Mouse (Mus musculus): ENCODE data around the gene Nbl1.

Gene Nbl1

DNA sequence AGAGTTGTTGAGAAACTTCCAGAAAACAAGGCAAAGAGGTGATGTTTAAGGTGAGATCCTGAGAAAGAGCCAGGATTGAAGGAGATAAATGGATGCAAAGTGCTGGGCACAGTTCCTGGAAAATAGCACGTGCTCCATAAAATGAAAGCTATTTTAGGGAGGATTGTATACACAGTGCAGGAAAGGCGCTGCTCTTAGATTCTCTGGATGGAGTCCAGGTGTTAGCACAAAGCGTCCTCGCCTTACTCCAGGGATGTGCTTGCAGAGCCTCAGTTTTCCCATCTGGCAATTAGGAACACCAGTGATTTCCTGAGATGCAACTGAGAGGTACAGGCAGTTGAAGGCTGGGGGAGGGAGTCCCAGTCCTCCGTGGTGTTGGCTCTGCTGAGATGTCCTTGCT is 3.4 kb upstream of the Nbl1 start:
- no peak for DNase-seq

DNA sequence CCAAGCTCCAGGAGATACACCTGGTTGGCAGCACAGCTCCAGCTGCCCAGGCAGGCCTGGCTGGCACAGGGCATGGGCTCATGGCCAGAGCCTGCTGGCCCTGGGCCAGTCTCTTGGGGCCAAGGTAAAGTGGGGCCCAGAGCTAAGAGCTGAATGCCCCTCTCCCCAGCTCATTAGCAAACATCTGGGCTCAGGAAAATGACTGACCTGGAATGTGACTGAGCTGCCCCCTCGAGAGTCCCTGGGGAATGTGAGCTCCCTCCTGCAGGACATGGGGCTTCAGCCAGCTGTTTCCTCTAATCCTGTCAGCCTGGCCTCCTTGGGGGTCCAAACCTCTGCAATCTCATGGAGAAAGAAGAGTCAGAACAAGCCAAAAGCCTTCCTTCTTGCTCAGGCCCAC is 2.6 kb upstream of the Nbl1 start:
- DNase-seq: no peak

DNA sequence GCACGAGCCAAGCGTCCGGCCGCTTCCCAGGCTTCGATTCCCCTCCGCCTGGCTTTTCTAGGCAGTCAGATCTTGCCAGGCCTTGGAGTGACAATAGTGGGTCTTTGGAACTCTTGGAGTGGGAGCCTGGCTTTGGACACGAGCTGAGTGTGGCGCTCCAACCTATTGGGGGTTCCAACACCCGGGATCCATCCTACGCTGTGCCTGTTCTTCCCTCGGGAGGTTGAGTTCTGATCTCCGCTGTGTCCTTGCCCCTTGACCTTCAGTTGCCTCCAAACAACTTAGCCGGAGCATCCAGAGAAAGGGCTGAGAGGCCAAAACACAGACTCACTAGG is 370 bp upstream of the Nbl1 start:
- no peak for DNase-seq

DNA sequence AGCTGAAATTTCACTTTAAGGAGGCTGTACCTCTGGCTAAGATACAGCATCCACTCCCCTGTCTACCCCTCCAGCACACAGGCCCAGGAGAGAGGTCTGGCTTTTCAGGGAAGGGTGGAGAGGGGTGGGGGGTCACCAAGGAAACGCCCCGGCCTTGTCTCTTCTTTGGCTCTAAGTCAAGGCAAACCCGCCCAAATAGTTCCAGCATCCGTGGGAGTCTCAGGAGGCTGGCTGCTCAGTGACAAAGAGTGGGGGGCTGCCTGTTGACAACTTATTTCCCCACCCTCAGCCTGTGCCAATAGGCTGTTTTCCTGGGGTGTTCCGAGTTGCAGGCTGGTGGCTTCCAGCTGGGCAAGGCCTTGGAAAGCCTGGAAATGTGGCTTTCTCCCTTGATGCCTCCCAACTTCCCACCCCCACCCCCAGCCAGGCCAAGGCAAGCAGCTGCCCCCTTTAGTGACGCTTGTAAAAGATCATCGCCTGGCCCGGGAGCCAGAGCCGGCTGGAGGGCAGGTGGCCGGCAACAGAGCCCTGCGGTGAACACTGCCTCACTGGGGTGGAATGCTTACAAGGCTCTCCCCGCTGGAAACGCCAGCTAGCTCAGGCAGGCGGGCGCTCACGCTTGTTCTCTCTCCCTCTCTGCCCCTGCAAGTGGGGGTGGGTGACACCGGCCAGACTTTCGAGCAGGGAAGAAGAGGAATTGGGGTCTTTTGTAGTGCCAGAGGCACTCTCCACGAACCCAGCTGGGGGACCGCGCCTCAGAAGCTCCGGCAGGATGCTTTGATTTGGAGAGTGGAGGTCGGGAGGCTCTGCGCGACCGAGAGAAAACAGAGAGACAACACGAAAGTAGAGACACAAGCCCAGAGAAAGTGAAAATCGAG is 1.1 kb downstream of the Nbl1 start:
- no peak for DNase-seq

DNA sequence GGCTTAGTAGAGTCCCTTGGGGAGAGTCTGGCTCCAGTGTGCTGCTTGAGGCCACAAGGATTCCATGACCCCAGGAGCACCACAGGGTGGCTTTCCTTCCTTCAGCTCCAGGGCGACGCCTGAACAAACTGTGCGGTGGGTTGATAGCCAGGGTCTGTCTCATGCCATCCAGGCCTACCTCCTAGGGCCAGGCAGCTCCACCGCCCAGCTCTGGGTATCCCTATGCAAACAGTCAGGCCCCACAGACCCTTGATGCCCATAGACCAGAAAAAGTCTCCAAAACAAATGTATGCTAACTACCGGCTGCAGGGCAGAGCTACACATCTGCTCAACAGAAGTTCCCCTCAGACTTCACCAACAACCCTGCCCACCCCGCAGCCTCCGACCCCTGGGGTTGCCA is 1.7 kb downstream of the Nbl1 start:
- DNase-seq: no peak

DNA sequence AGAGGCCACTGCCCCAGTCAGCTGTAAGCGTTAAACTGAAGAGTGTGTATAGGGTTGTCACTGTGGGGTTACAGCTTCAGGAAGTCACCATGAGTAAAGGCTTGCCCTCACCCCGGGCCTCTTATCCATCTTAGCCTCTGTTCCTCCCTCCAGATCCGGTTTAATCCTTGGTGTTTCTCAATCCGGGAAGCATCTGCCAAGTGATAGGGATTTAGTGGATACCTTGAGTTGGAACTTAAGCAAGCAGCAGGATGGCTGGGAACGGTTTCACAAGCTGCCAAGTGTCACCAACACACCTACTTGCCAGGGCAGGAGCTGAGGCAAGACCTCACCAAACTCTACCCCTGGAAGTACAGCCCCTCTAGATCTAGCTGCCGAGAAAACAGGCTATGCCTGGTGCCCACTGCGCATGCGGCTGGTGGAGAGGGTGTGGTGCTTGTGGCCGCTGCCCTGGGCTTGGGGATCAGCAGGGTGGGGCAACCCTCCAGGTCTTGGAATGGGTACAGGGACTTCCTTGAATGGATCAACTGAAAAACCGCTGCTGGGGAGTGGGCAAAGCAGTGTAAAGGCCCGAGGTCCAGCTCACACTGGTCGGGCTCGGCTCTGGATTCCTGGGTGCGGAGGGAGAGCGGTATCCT is 2.4 kb downstream of the Nbl1 start:
- no peak for DNase-seq

DNA sequence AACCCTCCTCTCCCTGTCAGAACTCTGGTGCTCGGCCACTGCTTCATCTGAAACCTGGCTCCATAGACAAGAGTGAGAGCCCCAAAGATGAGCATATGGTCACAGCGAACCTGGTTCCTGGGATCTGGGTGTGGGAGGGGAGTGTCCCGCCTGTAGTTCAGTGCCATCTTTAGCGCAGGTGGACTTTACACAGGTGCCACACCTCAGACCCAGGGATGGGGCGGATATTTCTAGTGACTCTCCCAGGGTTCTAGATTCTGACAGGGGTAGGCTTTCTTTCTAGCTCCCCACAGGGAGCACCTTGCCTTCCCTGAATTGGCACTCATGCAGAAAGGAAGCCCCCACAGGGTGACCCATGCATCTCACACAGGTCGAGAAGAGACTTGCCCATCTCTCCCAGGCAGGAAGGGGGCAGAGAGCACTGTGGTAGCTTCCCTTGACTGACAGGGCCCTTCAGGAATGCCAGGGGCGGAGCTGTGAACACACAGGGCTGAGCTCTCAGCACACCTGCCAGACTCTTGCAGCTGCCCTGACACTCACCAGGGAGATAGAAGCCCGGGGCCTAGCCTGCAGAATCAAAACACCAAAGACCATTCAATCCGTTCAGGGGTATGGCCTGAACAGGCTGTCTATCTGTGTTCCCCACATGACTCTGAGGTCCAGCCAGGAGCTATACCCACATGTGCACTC is 3.7 kb downstream of the Nbl1 start:
- no peak for DNase-seq

DNA sequence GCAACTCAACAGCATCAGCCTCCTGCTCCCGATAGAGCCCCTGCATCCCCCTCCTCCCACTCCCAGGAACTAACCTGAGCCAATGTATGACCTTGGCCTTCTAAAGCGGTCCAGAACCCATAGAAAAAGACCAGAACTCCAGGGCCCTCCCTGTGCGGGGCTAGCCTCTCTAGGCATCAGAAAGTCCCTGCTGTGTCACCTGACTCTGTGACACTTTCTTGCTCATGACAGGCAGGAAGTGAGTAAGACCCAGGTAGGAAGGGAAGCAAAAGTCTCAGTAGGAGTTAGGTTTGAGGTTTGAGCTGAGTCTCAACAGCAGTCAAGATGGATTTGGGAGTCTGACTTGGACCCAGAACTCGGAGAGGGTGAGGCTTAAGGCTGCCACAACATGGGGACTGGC is 5.8 kb downstream of the Nbl1 start:
- no peak for DNase-seq

DNA sequence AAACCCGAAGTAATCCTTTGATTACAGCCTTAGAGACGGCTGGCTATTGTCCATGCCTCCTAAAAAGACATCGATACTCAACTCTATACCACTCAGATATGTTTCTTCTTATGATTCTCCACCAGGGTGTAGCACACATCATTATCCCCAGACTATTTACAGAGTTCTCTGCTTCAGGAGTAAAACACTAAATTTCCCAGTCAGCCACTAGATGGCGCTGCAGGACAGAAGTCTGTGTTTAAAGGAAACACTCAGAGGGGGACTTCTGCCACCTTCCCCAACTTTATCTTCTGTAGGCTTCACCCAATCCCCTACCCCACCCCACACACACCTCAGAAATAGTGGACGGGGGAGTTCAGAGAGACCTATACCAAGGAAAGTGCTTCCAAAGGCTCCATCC is 6.8 kb downstream of the Nbl1 start:
- DNase-seq: peak; percentile 81 to 89

DNA sequence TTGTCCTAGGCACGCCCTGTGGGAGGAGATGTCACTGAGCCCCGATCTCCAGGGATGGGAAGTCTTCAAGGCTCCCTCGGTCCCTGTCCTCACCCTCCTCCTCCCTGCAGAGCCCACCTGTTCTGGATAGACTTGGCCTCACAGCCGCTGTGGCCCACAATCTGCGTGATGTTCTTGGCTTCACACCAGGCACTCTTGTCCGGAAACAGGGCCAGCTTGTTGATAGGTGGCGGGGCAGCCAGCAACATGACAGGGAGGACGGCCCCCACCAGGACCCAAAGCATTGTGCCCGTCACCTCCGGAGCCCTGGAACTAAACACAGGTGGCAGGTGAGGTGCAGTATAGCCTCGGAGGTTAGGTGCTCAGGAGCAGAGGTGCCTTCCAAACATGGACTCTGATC is 7.5 kb downstream of the Nbl1 start:
- DNase-seq: no peak

DNA sequence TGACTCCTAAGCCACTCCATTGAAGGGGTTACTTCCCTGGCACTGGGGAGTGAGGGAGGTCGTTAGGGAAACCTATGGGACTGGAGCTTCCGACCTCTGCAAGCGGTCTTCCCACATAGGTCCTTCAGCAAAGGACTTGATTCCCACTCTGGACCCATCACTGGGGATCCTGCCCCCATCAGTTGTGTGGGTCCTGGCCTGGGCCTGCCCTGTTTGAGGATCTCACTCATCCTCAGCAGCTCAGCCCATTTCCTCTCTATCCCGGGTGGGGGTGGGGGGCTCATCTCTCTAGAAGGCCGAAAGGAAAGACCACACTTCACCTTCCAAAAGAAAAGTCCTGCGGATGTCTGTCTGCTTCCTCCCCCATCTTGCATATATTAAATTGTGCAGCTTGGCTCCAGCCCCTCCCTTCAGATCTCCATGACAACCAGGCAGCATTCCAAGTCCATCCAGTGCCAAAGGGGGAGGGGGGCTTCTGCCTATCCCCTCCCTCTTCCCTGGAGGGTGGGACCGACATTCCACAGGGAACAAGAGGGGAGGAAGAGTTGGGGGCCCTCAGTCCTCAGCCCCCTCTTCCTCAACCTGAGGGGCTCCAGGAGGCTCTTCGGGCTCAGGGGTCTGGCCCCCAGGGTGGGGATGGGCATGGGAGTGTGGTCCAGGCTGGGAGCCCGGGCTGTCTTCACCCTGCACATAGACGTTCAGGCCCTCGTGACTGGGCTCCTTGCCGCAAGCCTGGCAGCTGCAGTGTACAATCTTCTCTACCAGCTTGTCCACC is 9.8 kb downstream of the Nbl1 start:
- DNase-seq: no peak

DNA sequence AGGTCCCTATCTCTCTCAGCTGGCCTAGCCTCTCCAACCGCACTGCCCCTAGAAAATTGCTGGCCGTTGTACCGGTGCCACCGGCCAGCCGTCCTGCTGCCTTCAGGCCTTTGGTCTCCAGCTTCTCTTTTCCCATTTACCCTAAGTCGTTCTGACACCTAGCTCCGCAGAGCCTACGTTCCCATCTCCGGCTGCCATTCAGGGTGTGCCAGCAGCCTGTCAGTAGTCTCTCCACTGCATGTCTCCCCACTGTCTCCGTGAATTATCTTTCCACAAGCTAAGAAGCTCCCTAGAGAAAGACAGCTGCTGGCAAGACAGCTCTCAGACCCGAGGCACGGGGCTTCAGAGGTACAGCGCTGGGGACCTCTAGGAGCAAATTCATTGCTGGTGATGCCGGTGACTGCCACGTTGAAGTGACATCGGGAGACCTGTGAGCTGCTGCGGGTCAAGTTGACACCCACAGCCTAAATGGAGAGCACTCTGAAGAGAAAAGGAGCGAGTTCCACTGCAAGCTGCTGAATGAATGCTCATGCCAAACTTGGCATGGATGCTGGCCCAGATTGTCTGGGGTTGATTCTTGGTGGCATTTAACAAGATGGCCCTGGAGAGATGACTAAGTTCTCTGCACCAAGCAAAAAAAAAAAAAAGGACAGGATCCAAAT is 11.4 kb downstream of the Nbl1 start:
- DNase-seq: peak; percentile 51 to 59

DNA sequence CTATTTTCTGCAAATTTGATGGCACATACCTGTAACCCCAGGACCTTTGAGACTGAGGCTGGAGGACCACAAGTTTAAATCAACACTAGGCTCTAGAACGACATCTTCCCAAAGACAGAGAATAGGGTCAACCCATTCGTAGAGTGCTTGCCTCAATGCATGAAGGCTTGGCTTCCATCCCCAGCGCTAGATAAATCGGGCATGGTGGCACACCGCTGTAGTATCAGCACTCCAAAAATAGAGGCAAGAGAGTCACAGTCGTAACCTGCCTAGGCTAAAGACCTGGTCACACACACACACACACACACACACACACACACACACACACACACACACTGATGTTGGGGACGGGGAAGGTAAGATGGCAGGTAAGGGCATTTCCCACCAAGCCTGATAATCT is 12.5 kb downstream of the Nbl1 start:
- no peak for DNase-seq

DNA sequence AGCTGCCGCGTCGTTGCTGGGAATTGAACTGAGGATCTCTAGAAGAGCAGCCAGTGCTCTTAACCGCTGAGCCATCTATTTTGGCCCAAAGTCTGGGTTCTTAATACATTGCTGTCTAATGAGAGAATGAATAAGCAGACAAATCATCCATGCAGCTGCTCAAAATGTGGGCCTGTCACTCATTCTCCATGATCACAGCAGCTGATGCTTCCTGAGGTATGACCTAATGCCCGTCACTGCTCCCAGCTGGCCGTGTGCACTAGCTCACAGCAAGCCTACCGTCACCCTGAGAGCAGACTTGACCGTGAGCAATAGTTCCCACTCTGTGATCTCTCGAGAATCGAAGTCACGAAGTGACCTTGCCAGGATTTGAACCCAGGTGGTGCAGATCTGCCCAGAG is 13.4 kb downstream of the Nbl1 start:
- DNase-seq: no peak

DNA sequence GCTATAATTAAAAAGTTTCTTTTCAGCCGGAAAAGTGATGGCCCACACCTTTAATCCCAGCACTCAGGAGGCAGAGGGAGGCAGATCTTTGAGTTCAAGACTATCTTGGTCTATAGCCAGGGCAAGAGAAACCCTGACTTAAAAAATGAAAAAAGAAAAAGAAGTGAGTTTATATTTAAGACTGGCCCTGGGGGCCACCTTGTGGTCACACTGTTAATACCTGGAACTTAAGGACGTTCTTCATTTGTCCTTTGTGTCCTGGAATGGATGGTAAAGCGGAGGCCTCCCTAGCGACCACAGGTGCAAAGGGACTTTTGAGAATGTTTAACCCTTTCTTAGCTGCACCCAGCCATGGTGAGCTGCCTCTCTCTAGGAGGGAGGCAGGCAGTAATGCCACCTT is 14.1 kb downstream of the Nbl1 start:
- DNase-seq: no peak

DNA sequence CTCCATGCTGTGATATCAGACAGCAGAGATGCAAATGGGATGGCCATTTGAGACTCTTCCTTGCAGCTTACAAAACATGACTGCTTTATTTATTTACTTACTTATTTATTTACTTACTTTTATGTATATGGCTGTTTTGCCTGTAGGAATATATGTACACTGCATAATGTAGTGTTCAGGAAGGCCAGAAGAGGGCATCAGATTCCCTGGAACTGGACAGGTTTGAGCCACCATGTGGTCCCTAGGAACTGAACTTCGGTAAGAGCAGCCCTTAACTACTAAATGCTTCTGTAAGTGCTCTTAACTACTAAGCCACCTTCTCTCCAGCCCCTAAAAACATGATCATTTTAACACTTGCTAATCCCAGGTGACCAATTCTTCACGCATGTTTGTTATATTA is 14.5 kb downstream of the Nbl1 start:
- no peak for DNase-seq

DNA sequence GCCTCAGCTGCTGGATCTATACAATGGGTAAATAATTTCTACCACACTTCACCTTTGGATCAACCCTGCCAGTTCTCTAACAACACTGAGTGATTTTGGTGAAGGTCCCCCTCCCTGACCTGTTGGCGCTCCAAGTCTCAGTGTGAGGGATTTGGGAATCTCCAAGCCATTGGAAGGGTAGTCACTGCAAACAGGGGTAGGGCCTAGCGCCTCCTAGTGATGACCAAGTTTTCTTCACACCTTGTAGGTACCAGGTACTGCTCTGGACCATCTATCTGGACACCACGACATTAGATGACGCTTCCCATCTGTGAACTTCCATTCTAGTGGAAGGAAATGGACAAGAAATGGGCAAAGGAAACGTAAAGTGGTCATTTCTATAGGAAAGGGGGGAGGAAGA is 16.9 kb downstream of the Nbl1 start:
- DNase-seq: no peak

DNA sequence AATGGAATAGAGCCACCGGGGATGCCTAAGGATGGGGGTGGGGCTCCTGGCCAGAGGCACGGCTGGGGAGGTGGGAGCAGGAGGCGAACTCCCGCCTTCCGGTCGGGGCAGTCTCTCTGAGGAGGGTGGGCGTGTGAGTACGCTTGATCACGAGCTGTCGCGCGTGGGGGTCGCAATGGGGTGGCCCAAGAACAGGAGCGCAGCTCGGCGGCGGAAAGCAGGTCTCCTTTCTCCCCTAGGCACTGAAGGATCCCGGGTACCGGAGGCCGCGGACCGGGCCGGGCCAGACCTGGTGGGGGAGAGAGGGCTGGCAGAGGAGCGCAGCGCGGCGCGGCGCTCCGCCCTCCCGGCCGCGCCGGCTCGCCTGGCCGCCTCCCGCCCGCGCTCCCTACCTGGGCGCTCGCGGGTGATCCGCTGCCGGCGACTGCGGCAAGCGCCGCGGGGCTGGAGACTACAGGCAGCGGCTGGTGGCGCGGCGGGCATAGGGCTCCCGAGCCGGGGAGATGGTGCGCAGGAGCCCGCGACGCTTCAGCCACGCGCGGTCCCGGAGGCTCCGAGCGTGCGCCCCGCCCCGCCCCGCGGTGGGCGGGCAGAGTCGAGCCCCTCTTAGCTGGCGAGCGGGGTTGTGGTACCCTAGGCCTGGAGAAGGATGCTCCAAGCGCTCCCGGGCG is 17.6 kb downstream of the Nbl1 start, which contains the start of gene Htr6:
Gene Htr6, minus strand, starts transcription at position 530 of the 671 bp plus-strand sequence.
- no peak for DNase-seq

DNA sequence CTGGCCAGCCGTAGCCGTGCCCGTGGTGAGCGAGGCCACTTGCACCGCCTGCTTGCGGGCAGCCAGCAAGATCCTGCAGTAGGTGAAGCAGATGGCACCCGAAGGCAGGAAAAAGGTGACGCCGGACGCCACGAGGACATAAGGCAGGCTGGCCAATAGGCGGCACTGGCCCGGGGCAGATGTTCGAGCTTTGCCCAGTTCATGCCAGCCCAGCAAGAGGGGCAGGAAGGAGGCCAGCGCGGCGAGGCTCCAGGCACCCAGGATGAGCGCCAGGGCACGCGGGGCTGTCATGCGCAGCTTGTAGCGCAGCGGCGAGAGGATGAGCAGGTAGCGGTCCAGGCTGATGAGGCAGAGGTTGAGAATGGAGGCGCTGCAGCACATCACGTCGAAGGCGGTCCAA is 18.7 kb downstream of the Nbl1 start:
- no peak for DNase-seq

DNA sequence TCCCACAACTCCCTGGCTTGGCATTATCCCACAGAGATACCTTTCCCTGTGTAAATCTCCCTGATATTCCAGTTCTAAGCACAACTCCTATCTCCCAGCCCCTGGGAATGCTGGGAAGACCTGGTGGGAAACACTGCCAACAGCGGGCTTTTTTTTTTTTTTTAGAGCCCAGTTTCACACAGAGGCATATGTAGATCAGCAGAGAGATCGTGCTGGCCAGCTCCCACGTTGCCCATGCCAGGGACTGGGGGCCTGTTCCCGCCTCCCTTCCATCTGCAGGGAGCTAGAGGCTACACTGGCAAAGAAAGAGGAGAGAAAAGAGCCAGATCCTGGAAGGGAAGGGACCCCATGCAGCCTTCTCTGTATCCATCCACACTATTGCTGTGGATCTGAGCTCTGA is 24.5 kb downstream of the Nbl1 start:
- DNase-seq: no peak

DNA sequence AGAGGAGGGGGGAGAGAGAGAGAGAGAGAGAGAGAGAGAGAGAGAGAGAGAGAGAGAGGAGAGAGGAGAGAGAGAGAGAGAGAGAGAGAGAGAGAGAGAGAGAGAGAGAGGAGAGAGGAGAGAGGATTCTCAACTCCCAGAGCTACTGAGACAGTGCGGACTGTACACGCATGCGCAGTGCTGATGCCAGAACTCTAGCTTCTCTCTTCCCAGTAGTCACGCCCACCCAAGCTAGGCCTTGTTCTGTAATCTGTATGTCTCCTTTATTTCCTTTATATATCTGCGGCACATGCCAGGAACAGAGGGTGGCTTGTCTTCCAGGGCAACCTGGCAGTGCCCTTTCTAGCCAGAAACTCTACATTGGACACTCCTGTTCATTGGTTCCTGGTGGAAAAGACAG is 28.0 kb downstream of the Nbl1 start:
- no peak for DNase-seq

DNA sequence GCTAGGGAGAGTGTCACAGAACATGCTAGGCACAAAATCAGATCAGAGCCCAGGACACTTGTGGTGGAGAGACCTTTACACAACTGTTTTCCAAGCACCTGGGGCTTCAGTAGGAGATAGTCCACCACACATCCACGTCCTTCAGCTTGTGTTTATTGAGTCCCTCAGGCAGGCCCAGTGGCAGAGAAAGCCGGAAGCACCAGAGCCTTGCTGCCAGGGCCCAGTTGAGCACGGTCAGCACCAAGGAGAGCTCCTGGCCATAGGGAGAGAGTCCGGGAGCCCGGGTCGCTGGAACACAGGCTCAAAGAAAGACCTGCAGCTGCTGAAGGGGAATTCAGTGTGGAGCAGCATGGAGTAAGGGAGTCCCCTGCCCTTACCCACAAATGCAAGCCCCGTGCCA is 33.2 kb downstream of the Nbl1 start:
- no peak for DNase-seq

All from cerebellum, postnatal 36 days (tissue).